Mouse (Mus musculus) liver, embryonic 14.5 days (tissue): ENCODE data around the gene Trim80. TPM values are rescaled to one million over a fixed set of nuclear protein-coding genes. Genes with fewer than 3 reads are reported as not detected.
A peak's percentile ranks its signal among the peaks of the same experiment; 100 is the strongest.
"Not testable (repeated sequence)": the region's sequence is repeated elsewhere in the genome, so short reads cannot be mapped to it uniquely, and the experiment has no call there.

Experiments used
- ATAC-seq: fragments of 200-750 bp; cut with Nextera tagmentation; 2 replicates; pipeline ENCODE4 v1.8.0; 2017; ENCODE audit warnings: moderate number of reproducible peaks, mild to moderate bottlenecking, moderate library complexity; ENCODE audit not compliant: insufficient read depth
- DNase-seq, 3 experiments: peaks; one replicate each; pipeline ENCODE4 v3.0.0-alpha.2; 2012 to 2013; ENCODE audit warnings: low read depth in 3 of 3, low spot score in 3 of 3
- H3K27ac ChIP-seq: fragments of 300-500 bp; sonication (generic); 2 replicates; pipeline ENCODE4 v1.5.1; 2014; ENCODE audit warnings: moderate library complexity, mild to moderate bottlenecking, control low read depth, inconsistent platforms
- H3K27me3 ChIP-seq: fragments of 300-500 bp; sonication (generic); 2 replicates; pipeline ENCODE4 v1.6.1; 2014; ENCODE audit warnings: mild to moderate bottlenecking, low read length, moderate library complexity; ENCODE audit not compliant: control insufficient read depth, insufficient read depth
- H3K36me3 ChIP-seq: fragments of 300-500 bp; sonication (generic); replicated peaks from 2 replicates; pipeline ENCODE4 v1.6.1; 2014; ENCODE audit warnings: low read depth; ENCODE audit not compliant: control insufficient read depth, insufficient read depth
- H3K4me1 ChIP-seq, 2 experiments: fragments of 200-500 bp in 1 of 2; fragments of 300-500 bp in 1 of 2; sonication (generic) in 1 of 2; replicated peaks; 2 replicates each; pipeline ENCODE4 v1.6.1; 2012 to 2014; ENCODE audit warnings: antibody characterized with exemption in 1 of 2, inconsistent platforms in 1 of 2, low read length in 1 of 2; ENCODE audit not compliant: control insufficient read depth in 2 of 2, insufficient read depth in 2 of 2
- H3K4me2 ChIP-seq: fragments of 300-500 bp; sonication (generic); 2 replicates; pipeline ENCODE4 v1.6.1; 2014; ENCODE audit warnings: low read depth, mild to moderate bottlenecking, control low read depth, moderate library complexity
- H3K4me3 ChIP-seq, 2 experiments: fragments of 200-500 bp in 1 of 2; fragments of 300-500 bp in 1 of 2; sonication (generic) in 1 of 2; 2 replicates each; pipeline ENCODE4 v1.5.1; 2012 to 2014; ENCODE audit warnings: low read depth in 2 of 2, low read length in 2 of 2, mild to moderate bottlenecking in 2 of 2, control low read depth in 1 of 2, inconsistent platforms in 1 of 2, moderate library complexity in 1 of 2; ENCODE audit not compliant: insufficient read depth in 1 of 2
- H3K9ac ChIP-seq: fragments of 300-500 bp; sonication (generic); replicated peaks from 2 replicates; pipeline ENCODE4 v1.6.1; 2014; ENCODE audit warnings: mild to moderate bottlenecking, control low read depth, moderate library complexity
- H3K9me3 ChIP-seq: fragments of 300-500 bp; sonication (generic); 2 replicates; pipeline ENCODE4 v1.6.1; 2016; ENCODE audit warnings: low read length, mixed read lengths; ENCODE audit not compliant: control insufficient read depth
- CTCF ChIP-seq: IDR thresholded peaks from 2 replicates; pipeline ENCODE4 v1.5.1; 2016; ENCODE audit warnings: antibody characterized with exemption, low read depth, control low read depth
- EP300 ChIP-seq: IDR thresholded peaks from 2 replicates; pipeline ENCODE4 v1.6.1; 2016; ENCODE audit warnings: antibody characterized with exemption, low read depth
- WGBS: fragments of 180-500 bp; shearing (Covaris S2); extraction: QIAGEN DNeasy Blood & Tissue Kit; methylation state at CpG from one replicate; pipeline ENCODE4 v1.1.7; 2014; ENCODE audit not compliant: insufficient replicate concordance; 5-methylcytosine and 5-hydroxymethylcytosine counted together
- polyA plus RNA-seq, 2 experiments: library from polyadenylated mRNA; depleted of rRNA in 1 of 2; stranded (reverse) in 1 of 2; unstranded in 1 of 2; fragments of >200 nt; fragmentation: Nextera tagmentation in 1 of 2; extraction: Ambion mirVana in 1 of 2; gene quantifications; 2 replicates each; pipeline versions ENCODE4 v1.2.1 to v1.2.3; 2012 to 2014

Gene Trim80
- polyA plus RNA-seq, 2 experiments, result 0.07 to 0.13 TPM

DNA sequence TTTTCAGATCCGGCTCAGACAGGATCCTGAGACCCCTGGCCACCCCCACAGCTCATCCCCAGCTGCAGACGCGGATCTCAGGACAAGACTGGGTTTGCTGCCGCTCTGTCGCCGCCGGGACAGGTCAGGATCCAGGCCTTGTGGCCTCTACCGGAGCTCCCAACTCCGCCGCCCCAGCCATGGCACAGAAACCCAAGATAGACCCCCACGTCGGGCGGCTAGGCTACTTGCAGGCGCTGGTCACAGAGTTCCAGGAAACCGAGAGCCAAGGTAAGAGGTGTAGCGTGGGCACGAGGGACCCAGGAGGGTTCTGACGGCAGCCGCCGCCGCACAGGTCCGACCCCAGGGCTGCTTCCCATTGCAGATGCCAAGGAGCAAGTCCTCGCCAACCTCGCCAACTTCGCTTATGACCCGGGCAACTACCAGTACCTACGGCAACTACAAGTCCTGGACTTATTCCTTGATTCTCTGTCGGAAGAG lies 35.5 kb downstream of the Trim80 start:
- TF ChIP-seq CTCF (no peak), EP300 (no peak)
- Histone ChIP-seq H3K9me3 (no peaks in the 10 kb centered on the region), H3K36me3 (no peaks in the 10 kb centered on the region), H3K4me2 (peak overlapping the region; percentile 93), H3K9ac (peak overlapping the region; percentile 87), H3K4me3 (peak overlapping the region; percentile 73 to 81), H3K4me1 (peaks cover 12 to 20% of the 10 kb centered on the region in 2 experiments), H3K27me3 (no peaks in the 10 kb centered on the region), H3K27ac (no peak overlapping the region; the same call in 1 of the 2 replicates)
- ATAC-seq (peak; percentile 49), DNase-seq (no peak)
- WGBS, result 2% methylated on average over 28 of the region's 28 CpGs

DNA sequence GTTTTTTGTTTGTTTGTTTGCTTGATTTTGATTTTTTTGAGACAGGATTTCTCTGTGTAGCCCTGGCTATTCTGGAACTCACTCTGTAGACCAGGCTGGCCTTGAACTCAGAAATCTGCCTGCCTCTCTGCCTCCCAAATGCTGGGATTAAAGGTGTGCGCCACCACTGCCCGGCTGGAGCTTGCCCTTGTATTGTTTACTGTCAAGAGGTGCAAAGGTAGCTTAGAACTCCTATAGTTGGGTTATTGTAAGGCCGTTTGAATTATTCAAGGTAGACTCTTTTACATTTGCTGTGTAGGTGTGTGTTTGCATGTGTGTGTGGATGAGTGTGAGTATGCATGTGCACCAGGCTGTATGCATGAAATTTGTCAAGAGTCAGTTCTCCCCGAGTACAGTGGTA lies 36.3 kb downstream of the Trim80 start:
- DNase-seq, ATAC-seq, H3K27me3 ChIP-seq, H3K36me3 ChIP-seq, H3K9ac ChIP-seq, H3K9me3 ChIP-seq, H3K27ac ChIP-seq: not testable (repeated sequence)
- Histone ChIP-seq H3K4me1 (peaks cover 12 to 20% of the 10 kb centered on the region in 2 experiments), H3K4me2 (peak overlapping the region; percentile 93), H3K4me3 (peak overlapping the region; percentile 1 to 73; a peak in 2 of 4 replicates)
- 69% methylated on average over 4 of the region's 4 CpGs for WGBS

DNA sequence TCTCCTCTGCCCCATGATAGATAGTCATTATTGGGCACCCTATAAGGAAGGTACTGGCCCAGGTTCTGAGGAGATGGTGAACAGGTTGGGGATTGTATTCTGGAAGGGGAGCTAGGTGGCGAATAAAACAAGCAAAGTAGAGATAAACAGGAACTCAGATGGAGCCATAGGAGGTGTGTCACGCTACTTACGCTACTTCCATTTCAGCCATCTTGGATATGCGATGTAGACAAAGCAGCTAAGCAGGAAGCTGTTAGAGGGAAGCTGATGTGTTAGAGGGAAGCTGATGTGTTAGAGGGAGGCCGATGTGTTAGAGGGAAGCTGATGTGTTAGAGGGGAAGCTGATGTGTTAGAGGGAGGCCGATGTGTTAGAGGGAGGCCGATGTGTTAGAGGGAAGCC lies 37.0 kb downstream of the Trim80 start:
- not testable (repeated sequence) for H3K36me3 ChIP-seq, H3K27ac ChIP-seq, H3K4me3 ChIP-seq, H3K9ac ChIP-seq, H3K27me3 ChIP-seq, DNase-seq, H3K9me3 ChIP-seq, ATAC-seq
- WGBS, result 45% methylated on average over 7 of the region's 7 CpGs
- H3K4me1 ChIP-seq, result peaks cover 12 to 20% of the 10 kb centered on the region in 2 experiments
- peak overlapping the region; percentile 93 for H3K4me2 ChIP-seq

DNA sequence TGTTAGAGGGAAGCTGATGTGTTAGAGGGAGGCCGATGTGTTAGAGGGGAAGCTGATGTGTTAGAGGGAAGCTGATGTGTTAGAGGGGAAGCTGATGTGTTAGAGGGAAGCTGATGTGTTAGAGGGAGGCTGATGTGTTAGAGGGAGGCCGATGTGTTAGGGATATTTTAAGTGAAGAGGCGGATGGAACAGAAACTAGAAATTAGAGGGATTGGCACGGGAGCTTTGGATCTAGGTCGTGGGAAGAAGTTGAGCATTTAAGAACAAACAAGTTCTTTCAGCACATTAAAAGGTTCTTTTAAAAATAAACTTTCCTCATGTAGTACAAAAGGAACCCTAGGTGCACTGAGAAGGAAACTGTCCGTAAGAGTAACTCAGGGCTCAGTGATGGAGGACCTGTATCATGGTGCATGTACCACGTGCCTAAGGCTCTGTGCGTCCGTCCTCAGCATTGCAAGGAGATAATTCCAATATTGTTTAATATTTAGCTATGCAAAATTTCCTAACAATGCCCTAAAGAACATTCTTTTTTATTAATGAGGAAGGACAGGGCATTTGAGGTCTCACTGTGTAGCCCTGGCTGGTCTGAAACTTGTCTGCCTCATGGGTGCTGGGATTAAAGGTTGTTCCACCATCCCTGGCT lies 38.1 kb downstream of the Trim80 start:
- no peak overlapping the region for H3K4me2 ChIP-seq
- DNase-seq, result no peak
- H3K4me3 ChIP-seq, result no peak overlapping the region
- no peaks in the 10 kb centered on the region for H3K9me3 ChIP-seq
- no peak overlapping the region for H3K27ac ChIP-seq
- no peak for ATAC-seq
- H3K36me3 ChIP-seq, result no peaks in the 10 kb centered on the region
- WGBS, result 65% methylated on average over 9 of the region's 9 CpGs
- TF ChIP-seq EP300 (no peak), CTCF (no peak)
- no peak overlapping the region for H3K9ac ChIP-seq
- peaks cover 12 to 18% of the 10 kb centered on the region in 2 experiments for H3K4me1 ChIP-seq
- H3K27me3 ChIP-seq, result no peaks in the 10 kb centered on the region

DNA sequence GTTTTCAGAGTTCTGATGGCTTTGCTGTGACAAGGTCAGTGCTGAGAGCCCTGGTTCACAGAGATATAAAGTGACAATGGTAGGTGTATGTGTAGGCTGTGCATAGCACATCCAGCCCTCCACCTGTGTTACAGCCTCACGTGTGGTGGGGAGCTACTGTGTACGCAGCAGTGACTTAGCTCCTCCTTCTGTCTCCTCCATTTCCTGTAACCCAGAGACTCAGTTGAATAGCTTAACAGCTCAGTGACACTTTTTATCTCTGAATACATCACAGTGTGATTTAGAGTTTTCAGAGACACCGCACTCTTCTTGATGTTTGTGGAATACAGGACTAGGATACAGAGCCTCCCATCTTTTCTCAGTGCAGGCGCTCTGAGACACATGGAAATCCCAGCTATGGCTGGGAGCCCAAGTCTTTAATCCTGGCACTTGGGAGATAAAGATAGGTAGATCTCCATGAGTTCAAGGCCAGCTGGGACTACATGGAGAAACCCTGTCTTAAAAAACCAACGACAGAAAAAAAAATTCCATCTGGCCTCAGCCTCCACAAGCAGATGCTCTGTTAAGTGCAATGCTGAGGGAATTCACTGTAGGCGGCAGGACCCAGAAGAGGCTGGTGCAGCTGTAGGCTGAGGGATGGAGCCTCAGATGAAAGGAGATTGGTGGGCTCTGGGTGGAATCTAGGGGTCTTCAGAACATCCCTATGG lies 41.4 kb downstream of the Trim80 start:
- H3K4me1 ChIP-seq, result no peaks in the 10 kb centered on the region; a peak in 2 of 4 replicates
- no peak overlapping the region for H3K4me3 ChIP-seq
- H3K27me3 ChIP-seq, result no peaks in the 10 kb centered on the region
- H3K27ac ChIP-seq, result no peak overlapping the region
- no peak overlapping the region for H3K9ac ChIP-seq
- no peak for ATAC-seq
- WGBS, result 66% methylated on average over 6 of the region's 6 CpGs
- no peak for TF ChIP-seq EP300
- no peak for TF ChIP-seq CTCF
- no peaks in the 10 kb centered on the region for H3K9me3 ChIP-seq
- no peak overlapping the region for H3K4me2 ChIP-seq
- H3K36me3 ChIP-seq, result no peaks in the 10 kb centered on the region
- DNase-seq, result no peak
